Mouse (Mus musculus) kidney, embryonic 15.5 days (tissue): ENCODE measurements at regions not wholly inside any gene's neighbourhood (a gene's known extent, or its start where the extent isn't known, plus 50 kb on each side); places are given as distances from the start of the nearest gene placed in this dataset.

ENCODE experiments used
- ATAC-seq: fragments of 200-750 bp; cut with Nextera tagmentation; replicated peaks from 2 replicates; pipeline ENCODE4 v1.8.0; 2017; ENCODE audit warnings: moderate TSS enrichment; ENCODE audit not compliant: low FRiP score
- H3K27ac ChIP-seq: fragments of 300-500 bp; sonication (generic); 2 replicates; pipeline ENCODE4 v1.5.1; 2015; ENCODE audit warnings: mild to moderate bottlenecking, inconsistent platforms
- H3K27me3 ChIP-seq: fragments of 300-500 bp; sonication (generic); 2 replicates; pipeline ENCODE4 v1.6.1; 2015; ENCODE audit warnings: inconsistent platforms
- H3K36me3 ChIP-seq: fragments of 300-500 bp; sonication (generic); 2 replicates; pipeline ENCODE4 v1.6.1; 2015; ENCODE audit warnings: inconsistent platforms
- H3K4me1 ChIP-seq: fragments of 300-500 bp; sonication (generic); 2 replicates; pipeline ENCODE4 v1.6.1; 2015; ENCODE audit warnings: inconsistent platforms
- H3K4me2 ChIP-seq: fragments of 300-500 bp; sonication (generic); 2 replicates; pipeline ENCODE4 v1.6.1; 2015; ENCODE audit warnings: moderate library complexity, mild to moderate bottlenecking, inconsistent platforms
- H3K4me3 ChIP-seq: fragments of 300-500 bp; sonication (generic); replicated peaks from 2 replicates; pipeline ENCODE4 v1.5.1; 2015; ENCODE audit warnings: mild to moderate bottlenecking, inconsistent platforms
- H3K9ac ChIP-seq: fragments of 300-500 bp; sonication (generic); 2 replicates; pipeline ENCODE4 v1.6.1; 2015; ENCODE audit warnings: mild to moderate bottlenecking, inconsistent platforms
- H3K9me3 ChIP-seq: fragments of 300-500 bp; sonication (generic); replicated peaks from 2 replicates; pipeline ENCODE4 v1.6.1; 2016; ENCODE audit warnings: inconsistent platforms
- WGBS: fragments of 180-500 bp; shearing (Covaris S2); methylation state at CpG from one replicate; pipeline ENCODE4 v1.1.7; 2015; ENCODE audit warnings: mixed read lengths; 5-methylcytosine and 5-hydroxymethylcytosine counted together

DNA sequence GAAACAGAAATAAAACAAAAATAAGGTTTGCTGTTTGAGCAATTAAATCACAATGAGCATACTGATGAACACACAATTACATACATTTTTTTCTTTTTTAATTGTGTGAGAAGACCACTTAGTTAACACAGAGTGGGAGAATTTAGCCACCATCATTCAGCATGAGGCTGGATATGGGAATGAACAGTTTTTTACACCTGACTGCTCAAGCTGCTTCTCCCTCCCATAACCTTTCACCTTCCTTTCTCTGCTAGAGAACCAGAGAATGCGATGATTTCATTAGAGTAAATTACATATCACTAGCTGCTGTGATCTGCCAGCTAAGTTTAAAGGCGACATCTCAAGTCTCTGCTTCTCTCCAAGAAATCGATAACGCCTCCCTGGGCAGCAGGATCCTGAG, 894.8 kb upstream of the Jmjd1c start:
- no peak overlapping the region for H3K4me3 ChIP-seq
- no peaks in the 10 kb centered on the region for H3K27me3 ChIP-seq
- no peaks in the 10 kb centered on the region for H3K4me1 ChIP-seq
- no peaks in the 10 kb centered on the region for H3K36me3 ChIP-seq
- H3K9ac ChIP-seq = no peak overlapping the region
- no peak overlapping the region for H3K4me2 ChIP-seq
- WGBS = 38% methylated on average over 4 of the region's 4 CpGs
- H3K9me3 ChIP-seq = no peaks in the 10 kb centered on the region
- peak; percentile 71 for ATAC-seq
- no peak overlapping the region for H3K27ac ChIP-seq

DNA sequence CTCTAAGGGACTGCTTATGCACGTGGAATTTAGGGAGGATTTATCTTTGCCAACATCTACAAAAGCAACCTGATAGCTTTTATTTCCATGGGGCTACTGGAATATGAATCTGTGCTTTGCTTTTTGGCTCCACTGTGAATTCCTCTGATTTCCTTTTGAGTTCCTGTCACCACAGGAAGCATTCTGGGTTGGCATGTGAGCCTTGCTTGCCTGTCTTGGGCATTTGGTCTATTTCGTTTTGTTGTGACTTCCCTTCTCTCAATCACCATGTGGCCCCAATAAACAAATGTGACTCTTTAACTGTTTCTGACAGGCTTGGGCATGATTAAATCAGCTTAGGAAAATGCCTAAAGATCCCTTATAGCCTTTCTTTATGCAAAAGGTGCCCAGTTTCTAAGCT, 867.8 kb upstream of the Jmjd1c start:
- H3K9ac ChIP-seq = no peak overlapping the region
- H3K27me3 ChIP-seq = no peaks in the 10 kb centered on the region
- 41% methylated on average over 2 of the region's 2 CpGs for WGBS
- H3K36me3 ChIP-seq = no peaks in the 10 kb centered on the region
- H3K27ac ChIP-seq = no peak overlapping the region
- no peaks in the 10 kb centered on the region for H3K9me3 ChIP-seq
- no peaks in the 10 kb centered on the region for H3K4me1 ChIP-seq
- no peak overlapping the region for H3K4me2 ChIP-seq
- ATAC-seq = no peak
- no peak overlapping the region for H3K4me3 ChIP-seq

DNA sequence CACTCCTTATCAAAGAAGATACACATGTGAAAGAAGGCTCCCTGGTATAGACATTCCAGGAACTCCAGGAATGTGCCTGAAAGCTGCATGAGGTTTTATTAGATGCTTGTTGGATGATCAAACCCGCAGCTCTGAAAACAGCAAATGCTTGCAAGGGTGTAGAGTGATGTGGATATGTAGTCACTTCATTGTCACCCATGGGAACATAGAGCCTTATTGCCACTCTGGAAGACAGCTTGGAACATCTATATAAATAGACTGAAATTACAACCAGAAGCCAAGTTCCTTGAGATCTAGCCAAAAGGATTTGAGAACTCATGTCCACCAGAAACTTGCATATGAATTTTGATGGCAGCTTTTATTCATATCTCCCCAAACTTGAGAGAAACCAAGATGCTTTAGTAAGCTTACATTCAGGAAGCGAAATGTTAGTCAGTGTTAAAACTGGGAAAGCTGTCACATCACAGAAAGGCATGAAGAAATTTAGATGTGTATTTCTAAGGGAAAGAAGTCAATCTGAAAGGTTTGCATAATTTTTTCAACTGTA, 861.5 kb upstream of the Jmjd1c start:
- no peaks in the 10 kb centered on the region for H3K9me3 ChIP-seq
- H3K4me3 ChIP-seq = no peak overlapping the region
- no peaks in the 10 kb centered on the region for H3K27me3 ChIP-seq
- WGBS = 81% methylated on average over 2 of the region's 2 CpGs
- no peak overlapping the region for H3K9ac ChIP-seq
- no peak for ATAC-seq
- no peaks in the 10 kb centered on the region for H3K36me3 ChIP-seq
- no peak overlapping the region for H3K4me2 ChIP-seq
- H3K27ac ChIP-seq = no peak overlapping the region
- H3K4me1 ChIP-seq = no peaks in the 10 kb centered on the region

DNA sequence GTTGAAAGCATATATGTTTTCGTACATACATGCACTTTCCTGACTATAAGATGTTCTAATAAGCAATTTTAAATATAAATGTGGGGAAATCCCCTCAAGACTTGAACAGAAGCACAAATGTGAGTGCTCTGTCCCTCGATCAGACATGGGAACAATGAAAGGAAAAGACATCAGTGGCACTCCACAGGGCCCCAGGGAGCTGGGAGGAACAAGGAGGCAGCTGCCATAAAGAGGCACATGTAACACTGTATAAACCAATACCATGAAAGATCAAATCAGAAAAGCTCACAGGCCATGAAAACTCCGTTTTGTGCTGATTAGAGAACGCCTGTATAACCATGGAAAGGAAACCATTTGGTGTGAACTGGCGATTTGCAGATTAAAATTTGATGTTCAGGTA, 839.5 kb upstream of the Jmjd1c start:
- Histone ChIP-seq H3K9ac (no peak overlapping the region), H3K4me3 (no peak overlapping the region), H3K9me3 (no peaks in the 10 kb centered on the region), H3K4me2 (no peak overlapping the region), H3K27ac (no peak overlapping the region), H3K4me1 (no peaks in the 10 kb centered on the region), H3K27me3 (no peaks in the 10 kb centered on the region), H3K36me3 (no peaks in the 10 kb centered on the region)
- 70% methylated on average over 5 of the region's 5 CpGs for WGBS
- ATAC-seq = no peak

DNA sequence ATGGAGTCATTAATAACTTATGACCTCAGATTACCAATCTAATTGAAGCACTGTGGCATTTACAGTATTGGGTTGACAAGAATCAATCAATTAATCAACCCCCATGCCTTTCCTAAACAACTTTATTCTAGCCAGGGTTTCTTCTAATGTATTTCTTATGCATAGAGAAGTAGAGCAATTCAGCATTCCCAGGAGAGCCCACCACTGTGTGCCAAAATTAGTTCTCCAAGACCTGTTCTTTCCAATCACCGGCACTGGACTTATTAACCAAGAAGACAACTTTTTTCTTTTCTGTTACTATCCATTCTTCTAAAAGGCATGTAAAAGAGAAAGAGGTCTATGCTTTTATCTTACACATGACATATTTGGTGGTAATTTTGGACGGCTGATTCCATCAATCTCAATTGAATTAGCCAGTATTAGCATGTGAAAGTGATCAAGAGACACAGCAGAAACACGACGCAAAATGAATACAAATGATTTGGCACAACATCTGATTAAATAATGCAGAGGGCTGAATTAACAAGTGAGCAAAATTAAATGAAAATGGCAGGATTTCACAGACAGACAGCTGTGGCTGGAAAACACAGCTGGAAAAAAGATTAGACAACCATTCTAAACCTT, 825.2 kb upstream of the Jmjd1c start:
- Histone ChIP-seq H3K4me2 (no peak overlapping the region), H3K36me3 (no peaks in the 10 kb centered on the region), H3K9ac (no peak overlapping the region), H3K27me3 (no peaks in the 10 kb centered on the region), H3K27ac (no peak overlapping the region), H3K4me3 (no peak overlapping the region), H3K4me1 (no peaks in the 10 kb centered on the region), H3K9me3 (no peaks in the 10 kb centered on the region)
- ATAC-seq = no peak
- WGBS = 86% methylated on average over 4 of the region's 4 CpGs

DNA sequence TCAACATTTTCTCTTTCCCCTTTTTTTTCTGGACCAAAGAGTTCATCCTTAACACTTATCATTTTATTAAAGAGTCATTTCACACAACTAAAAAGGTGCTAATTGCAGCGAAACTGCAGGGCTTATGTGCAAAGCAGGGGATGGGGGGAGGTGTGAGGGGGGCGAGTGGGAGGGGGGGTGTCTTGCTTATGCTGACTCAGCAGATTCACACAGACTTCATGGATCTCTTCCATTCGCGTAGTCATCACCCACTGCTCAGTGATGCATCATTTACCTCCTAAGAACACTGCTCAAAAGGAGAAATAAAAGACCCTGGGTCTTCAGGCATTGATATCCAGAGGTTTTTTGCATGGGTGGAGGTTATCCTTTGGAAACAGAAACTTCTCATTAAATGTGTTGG, 800.3 kb upstream of the Jmjd1c start:
- H3K9ac ChIP-seq = no peak overlapping the region
- H3K36me3 ChIP-seq = no peaks in the 10 kb centered on the region
- H3K27ac ChIP-seq = no peak overlapping the region
- no peaks in the 10 kb centered on the region for H3K4me1 ChIP-seq
- no peak overlapping the region for H3K4me3 ChIP-seq
- no peak for ATAC-seq
- H3K27me3 ChIP-seq = no peaks in the 10 kb centered on the region
- H3K9me3 ChIP-seq = no peaks in the 10 kb centered on the region
- 70% methylated on average over 4 of the region's 4 CpGs for WGBS
- H3K4me2 ChIP-seq = no peak overlapping the region

DNA sequence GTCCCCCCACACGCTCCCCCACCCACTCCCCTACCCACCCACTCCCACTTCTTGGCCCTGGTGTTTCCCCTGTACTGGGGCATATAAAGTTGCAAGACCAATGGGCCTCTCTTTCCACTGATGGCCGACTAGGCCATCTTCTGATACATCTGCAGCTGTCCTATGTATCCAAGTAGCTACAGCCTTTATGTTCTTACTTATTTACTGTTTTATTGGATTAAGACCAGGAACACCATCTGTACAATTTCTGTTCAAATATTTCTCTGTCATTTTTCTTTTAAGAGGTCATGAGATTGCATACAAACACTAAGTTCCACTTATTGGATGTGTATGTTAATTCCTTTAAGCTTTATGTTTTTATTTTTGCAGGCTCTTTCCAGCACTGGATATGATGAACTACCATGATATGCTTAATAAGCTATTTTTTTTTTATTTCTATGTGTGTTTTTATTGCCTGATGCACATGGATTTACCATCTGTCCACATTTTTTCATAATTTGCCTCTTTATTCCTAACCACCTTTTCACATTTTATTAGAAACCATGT, 792.6 kb upstream of the Jmjd1c start:
- no peak for ATAC-seq
- H3K27ac ChIP-seq = no peak overlapping the region
- H3K36me3 ChIP-seq = no peaks in the 10 kb centered on the region
- H3K27me3 ChIP-seq = no peaks in the 10 kb centered on the region
- 77% methylated on average over 2 of the region's 2 CpGs for WGBS
- H3K4me1 ChIP-seq = no peaks in the 10 kb centered on the region
- no peak overlapping the region for H3K4me2 ChIP-seq
- H3K9ac ChIP-seq = no peak overlapping the region
- no peaks in the 10 kb centered on the region for H3K9me3 ChIP-seq
- H3K4me3 ChIP-seq = no peak overlapping the region

DNA sequence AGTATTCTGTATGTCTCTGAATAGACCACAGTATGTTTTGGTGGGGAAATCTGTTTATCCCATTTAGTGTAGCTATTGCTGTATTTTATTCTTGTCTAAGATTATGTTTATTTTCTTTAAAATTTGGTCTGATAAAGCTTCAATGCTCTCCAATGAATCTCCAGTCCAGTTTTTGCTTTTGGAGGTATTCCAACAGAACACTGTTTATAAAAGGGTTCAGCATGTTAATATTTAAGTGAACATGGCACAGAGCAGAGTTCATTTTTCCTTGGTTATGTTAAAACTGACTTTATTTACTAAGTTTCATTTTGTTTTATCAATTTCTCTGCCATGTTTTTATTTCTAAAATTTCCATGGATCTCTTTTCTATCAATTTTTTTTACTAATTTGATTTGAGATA, 791.0 kb upstream of the Jmjd1c start:
- H3K9ac ChIP-seq = no peak overlapping the region
- H3K27me3 ChIP-seq = no peaks in the 10 kb centered on the region
- H3K4me3 ChIP-seq = no peak overlapping the region
- no peaks in the 10 kb centered on the region for H3K36me3 ChIP-seq
- no peak overlapping the region for H3K27ac ChIP-seq
- H3K9me3 ChIP-seq = no peaks in the 10 kb centered on the region
- no peak for ATAC-seq
- no peak overlapping the region for H3K4me2 ChIP-seq
- H3K4me1 ChIP-seq = no peaks in the 10 kb centered on the region

DNA sequence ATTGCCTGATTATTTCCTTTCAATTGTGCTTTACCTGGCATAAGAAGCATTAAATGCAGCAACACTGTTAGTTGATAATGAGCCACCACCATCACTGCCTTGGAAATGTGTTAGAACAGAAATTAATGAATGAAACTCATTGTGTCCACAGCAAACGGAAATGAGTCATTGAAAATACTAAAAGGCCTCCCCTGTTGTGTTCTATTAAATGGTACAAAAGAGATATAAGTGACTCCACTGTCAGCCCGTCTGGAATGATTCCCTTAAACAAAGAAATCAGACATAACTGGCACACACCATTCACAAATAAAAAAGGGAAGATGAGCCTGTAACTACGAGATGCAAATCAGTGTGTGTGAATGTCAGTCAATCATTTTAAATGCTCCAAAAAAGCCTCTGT, 764.8 kb upstream of the Jmjd1c start:
- H3K4me1 ChIP-seq = no peaks in the 10 kb centered on the region
- H3K27me3 ChIP-seq = no peaks in the 10 kb centered on the region
- no peak overlapping the region for H3K4me3 ChIP-seq
- no peak for ATAC-seq
- H3K27ac ChIP-seq = no peak overlapping the region
- no peak overlapping the region for H3K4me2 ChIP-seq
- H3K9ac ChIP-seq = no peak overlapping the region
- H3K9me3 ChIP-seq = no peaks in the 10 kb centered on the region
- 71% methylated on average over 3 of the region's 3 CpGs for WGBS
- H3K36me3 ChIP-seq = no peaks in the 10 kb centered on the region

DNA sequence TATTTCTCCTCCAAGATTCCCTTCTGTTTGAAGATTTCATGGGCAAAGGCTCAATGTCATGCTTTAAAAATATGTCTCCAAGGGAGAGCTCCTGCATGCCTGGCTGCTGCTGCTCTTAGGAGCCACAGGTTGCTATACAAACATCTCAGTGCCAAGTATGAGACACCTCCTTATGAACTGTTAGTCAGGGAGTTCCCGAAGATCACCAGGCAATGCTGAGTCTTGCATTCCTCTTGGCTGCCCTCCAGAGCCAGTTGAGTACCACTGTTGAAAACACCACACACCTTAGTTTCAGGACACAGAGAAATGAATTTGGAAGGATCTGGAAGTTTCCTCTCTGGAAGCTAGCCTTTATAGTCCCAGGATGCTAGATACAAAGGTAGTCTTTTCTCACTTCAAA, 757.9 kb upstream of the Jmjd1c start:
- H3K27ac ChIP-seq = no peak overlapping the region
- H3K4me3 ChIP-seq = no peak overlapping the region
- no peaks in the 10 kb centered on the region for H3K9me3 ChIP-seq
- H3K4me2 ChIP-seq = no peak overlapping the region
- WGBS = 47% methylated on average over 1 of the region's 1 CpGs
- H3K36me3 ChIP-seq = no peaks in the 10 kb centered on the region
- no peak overlapping the region for H3K9ac ChIP-seq
- no peaks in the 10 kb centered on the region for H3K4me1 ChIP-seq
- ATAC-seq = no peak
- no peaks in the 10 kb centered on the region for H3K27me3 ChIP-seq

DNA sequence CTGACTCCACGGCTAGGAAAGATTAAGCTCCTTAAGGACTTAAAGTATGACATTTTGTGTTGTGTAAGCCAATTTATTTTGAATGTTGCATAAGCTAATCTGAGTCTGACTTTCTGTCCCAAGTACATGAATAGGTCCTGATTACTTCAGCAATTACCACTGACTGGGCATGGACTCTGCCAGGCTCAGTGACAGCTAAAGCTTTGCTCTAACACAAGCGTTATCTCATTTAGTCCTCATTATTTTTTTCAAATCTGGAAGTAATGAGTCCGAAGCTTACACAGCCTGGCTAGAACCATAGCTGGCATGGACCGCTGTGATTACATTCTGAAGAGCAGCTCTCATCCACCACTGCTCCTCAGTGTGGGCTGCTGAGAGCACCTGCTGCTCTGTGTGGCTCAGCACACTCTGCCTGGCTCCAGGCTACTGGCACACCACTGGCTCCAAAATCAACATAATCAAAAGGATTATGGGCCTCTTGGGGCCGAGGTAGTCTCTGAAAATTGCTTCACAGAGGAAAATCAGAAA, 753.0 kb upstream of the Jmjd1c start:
- no peaks in the 10 kb centered on the region for H3K4me1 ChIP-seq
- no peaks in the 10 kb centered on the region for H3K36me3 ChIP-seq
- H3K9me3 ChIP-seq = no peaks in the 10 kb centered on the region
- ATAC-seq = no peak
- no peak overlapping the region for H3K27ac ChIP-seq
- H3K4me2 ChIP-seq = no peak overlapping the region
- H3K9ac ChIP-seq = no peak overlapping the region
- H3K27me3 ChIP-seq = no peaks in the 10 kb centered on the region
- H3K4me3 ChIP-seq = no peak overlapping the region
- 82% methylated on average over 5 of the region's 5 CpGs for WGBS

DNA sequence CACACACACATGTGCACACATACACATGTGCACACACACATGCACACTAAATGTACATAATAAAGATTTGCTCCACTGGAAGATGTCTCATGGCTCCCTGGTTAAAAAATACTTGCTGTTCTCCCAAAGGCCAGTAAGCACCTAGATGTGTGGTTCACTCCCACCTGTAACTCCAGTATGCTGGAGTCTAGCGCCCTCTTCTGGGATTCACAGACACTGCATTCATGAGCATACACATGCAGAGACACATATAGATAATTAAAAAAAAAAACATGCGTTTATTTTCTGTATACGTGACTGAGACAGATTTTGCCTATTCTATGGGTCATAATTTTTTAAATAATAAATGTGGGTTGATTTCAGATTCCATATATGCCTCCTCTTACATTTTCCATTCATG, 747.5 kb upstream of the Jmjd1c start:
- Histone ChIP-seq H3K4me2 (no peak overlapping the region), H3K9ac (no peak overlapping the region), H3K4me1 (no peaks in the 10 kb centered on the region), H3K36me3 (no peaks in the 10 kb centered on the region), H3K27me3 (no peaks in the 10 kb centered on the region), H3K4me3 (no peak overlapping the region), H3K9me3 (no peaks in the 10 kb centered on the region), H3K27ac (no peak overlapping the region)
- WGBS = 63% methylated on average over 3 of the region's 3 CpGs
- no peak for ATAC-seq

DNA sequence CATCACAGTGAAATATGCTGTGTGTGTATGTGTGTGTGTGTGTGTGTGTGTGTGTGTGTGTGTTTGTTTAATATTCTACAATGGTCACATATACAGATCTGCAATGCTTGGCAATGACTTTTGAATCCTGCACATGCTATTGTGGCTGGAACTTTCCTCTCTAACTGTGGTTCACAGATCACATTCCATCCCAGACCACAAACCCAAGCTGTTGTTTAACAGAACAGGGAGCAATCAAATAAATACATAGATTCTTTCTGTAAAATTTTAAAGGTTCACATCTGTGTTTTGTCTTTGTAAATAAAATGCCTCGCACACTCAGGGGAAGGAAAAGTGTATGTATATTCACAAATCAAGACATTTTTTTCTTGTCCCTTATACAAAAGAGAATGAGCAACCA, 744.9 kb upstream of the Jmjd1c start:
- no peak for ATAC-seq
- H3K9me3 ChIP-seq = no peaks in the 10 kb centered on the region
- no peaks in the 10 kb centered on the region for H3K27me3 ChIP-seq
- WGBS = 63% methylated on average over 1 of the region's 1 CpGs
- no peak overlapping the region for H3K4me2 ChIP-seq
- no peak overlapping the region for H3K27ac ChIP-seq
- H3K4me3 ChIP-seq = no peak overlapping the region
- no peaks in the 10 kb centered on the region for H3K36me3 ChIP-seq
- no peak overlapping the region for H3K9ac ChIP-seq
- H3K4me1 ChIP-seq = no peaks in the 10 kb centered on the region
